Mouse (Mus musculus) CH12.LX (cell line): ENCODE data around the gene Tmem132c.

Experiments used
- CHD2 ChIP-seq: IDR thresholded peaks from 2 replicates; pipeline ENCODE4 v1.6.1; 2011; ENCODE audit warnings: low read length, improper control_type of control experiment
- CTCF ChIP-seq, 2 experiments: IDR thresholded peaks in 1 of 2; conservative IDR thresholded peaks in 1 of 2; 2 replicates each; pipeline ENCODE4 v1.5.1; 2011 to 2012; ENCODE audit warnings: low read depth in 2 of 2, low read length in 2 of 2, improper control_type of control experiment in 1 of 2, inconsistent platforms in 1 of 2, mild to moderate bottlenecking in 1 of 2, moderate library complexity in 1 of 2
- ELF1 ChIP-seq: IDR thresholded peaks from 2 replicates; pipeline ENCODE4 v1.6.1; 2014; ENCODE audit warnings: low read depth, mild to moderate bottlenecking, inconsistent platforms, low read length, improper control_type of control experiment
- EP300 ChIP-seq: IDR thresholded peaks from 2 replicates; pipeline ENCODE4 v1.6.1; 2011; ENCODE audit warnings: low read length, improper control_type of control experiment
- JUN ChIP-seq: IDR thresholded peaks from 2 replicates; pipeline ENCODE4 v1.6.1; 2011; ENCODE audit warnings: low read depth, mild to moderate bottlenecking, low read length, improper control_type of control experiment, moderate library complexity; ENCODE audit not compliant: insufficient read depth
- MAFK ChIP-seq: IDR thresholded peaks from 2 replicates; pipeline ENCODE4 v1.6.1; 2011; ENCODE audit warnings: low read length, improper control_type of control experiment; ENCODE audit not compliant: insufficient replicate concordance
- MAX ChIP-seq: IDR thresholded peaks from 2 replicates; pipeline ENCODE4 v1.6.1; 2011; ENCODE audit warnings: low read length, improper control_type of control experiment
- MAZ ChIP-seq: IDR thresholded peaks from 2 replicates; pipeline ENCODE4 v1.6.1; 2012; ENCODE audit warnings: low read depth, mild to moderate bottlenecking, inconsistent platforms, low read length, improper control_type of control experiment, moderate library complexity
- MYC ChIP-seq: IDR thresholded peaks from 2 replicates; pipeline ENCODE4 v1.6.1; 2011; ENCODE audit warnings: low read depth, mild to moderate bottlenecking, improper control_type of control experiment, low read length
- POLR2A ChIP-seq: IDR thresholded peaks from 2 replicates; pipeline ENCODE4 v1.6.1; 2011; ENCODE audit warnings: low read depth, mild to moderate bottlenecking, improper control_type of control experiment, low read length
- ZC3H11A ChIP-seq: IDR thresholded peaks from 2 replicates; pipeline ENCODE4 v1.6.1; 2012; ENCODE audit warnings: low read depth, mild to moderate bottlenecking, inconsistent platforms, low read length, improper control_type of control experiment
- ZNF384 ChIP-seq: IDR thresholded peaks from 2 replicates; pipeline ENCODE4 v1.6.1; 2012; ENCODE audit warnings: low read depth, low read length, improper control_type of control experiment, inconsistent platforms

- TF ChIP-seq CTCF (conservative IDR thresholded peaks at IDR 0.05 in 1 of 2, IDR thresholded peaks at IDR 0.05 in 1 of 2; ENCODE audit: low read depth in 2 of 2, low read length in 2 of 2) (no peak), MAZ (no peak), EP300 (no peak), ELF1 (no peak), JUN (no peak), ZNF384 (no peak), ZC3H11A (no peak), MAX (no peak), CHD2 (no peak), POLR2A (no peak), MAFK (no peak), MYC (no peak)
Measured at GRCm38 (mm10) chr5:127381216-127381615, 139.6 kb downstream of the Tmem132c start.
